Mouse (Mus musculus): ENCODE results near the gene Timm50. TPM values are rescaled to one million over a fixed set of nuclear protein-coding genes. Genes with fewer than 3 reads are reported as not detected.

The Timm50 gene
- total and polyA plus RNA-seq, 3 experiments, result 86.3 to 145 (median 126) TPM

- Histone ChIP-seq H3K4me2 (ENCODE audit: insufficient read depth, low read depth, poor library complexity, severe bottlenecking) (peak overlapping the region; percentile 47), H3K36me3 (replicated peaks in 1 of 2; ENCODE audit: control insufficient read depth in 1 of 2, insufficient read depth in 1 of 2, low read length in 1 of 2) (no peaks in the 10 kb centered on the region), H3K4me3 (replicated peaks in 1 of 3; ENCODE audit: low read depth in 2 of 3, low read length in 2 of 3, poor library complexity in 1 of 3) (peak overlapping the region in 2 of 3 experiments; percentile 74 to 77), H3K9ac (ENCODE audit: insufficient read depth, low read depth) (peak overlapping the region; percentile 74; the same call in 1 of the 2 replicates), H3K27me3 (replicated peaks) (peaks cover 25% of the 10 kb centered on the region), H3K9me3 (replicated peaks; ENCODE audit: low read length) (peaks cover under 1% of the 10 kb centered on the region), H3K27ac (ENCODE audit: insufficient read depth, low read depth) (no peak overlapping the region), H3K79me2 (replicated peaks; ENCODE audit: control insufficient read depth, extremely low read depth, insufficient read depth, poor library complexity, severe bottlenecking) (no peaks in the 10 kb centered on the region), H3K4me1 (ENCODE audit: control insufficient read depth in 1 of 2, insufficient read depth in 2 of 2) (peaks cover 0 to 2% of the 10 kb centered on the region in 2 experiments; a peak in 1 of 4 replicates)
- in situ Hi-C loops (cut with MboI; ENCODE audit: low pct_ligation_motif_present, low pct_unique_long_range_greater_than_20kb, low sequenced_read_pairs), result no loop called here
- dilution Hi-C loops (cut with MboI; ENCODE audit: extremely low pct_ligation_motif_present, extremely low pct_unique_long_range_greater_than_20kb, low sequenced_read_pairs), result no loop called here
- TF ChIP-seq MAZ (IDR thresholded peaks at IDR 0.05; ENCODE audit: low read depth, low read length), result no peak
- no peak for TF ChIP-seq MAFK (IDR thresholded peaks at IDR 0.05; ENCODE audit: insufficient replicate concordance, low read length)
- TF ChIP-seq CTCF (conservative IDR thresholded peaks at IDR 0.05 in 1 of 2, IDR thresholded peaks at IDR 0.05 in 1 of 2; ENCODE audit: low read depth in 2 of 2, low read length in 2 of 2), result no peak
- TF ChIP-seq SIN3A (IDR thresholded peaks at IDR 0.05; ENCODE audit: low read length), result no peak
- no peak for TF ChIP-seq TBP (conservative IDR thresholded peaks at IDR 0.05; ENCODE audit: low read depth, low read length)
- no peak for TF ChIP-seq ZC3H11A (IDR thresholded peaks at IDR 0.05; ENCODE audit: low read depth, low read length)
- TF ChIP-seq GABPA (IDR thresholded peaks at IDR 0.05; ENCODE audit: insufficient replicate concordance, low read depth, low read length), result no peak
- no peak for TF ChIP-seq HCFC1 (IDR thresholded peaks at IDR 0.05; ENCODE audit: low read depth, low read length)
- DNase-seq (ENCODE audit: extremely low read depth), result no peak
Measured at GRCm38 (mm10) chr7:28278279-28278652, 33.6 kb downstream of the Timm50 start.

GRCm38 (mm10) chr7:28277615-28278278, 34.1 kb downstream of the Timm50 start, which contains the start of gene Eid2b:
Gene Eid2b, plus strand, starts transcription at chr7:28277739.
- peaks cover 0 to 2% of the 10 kb centered on the region in 2 experiments; a peak in 1 of 4 replicates for H3K4me1 ChIP-seq (ENCODE audit: control insufficient read depth in 1 of 2, insufficient read depth in 2 of 2)
- H3K36me3 ChIP-seq (replicated peaks in 1 of 2; ENCODE audit: control insufficient read depth in 1 of 2, insufficient read depth in 1 of 2, low read length in 1 of 2), result no peaks in the 10 kb centered on the region
- H3K79me2 ChIP-seq (replicated peaks; ENCODE audit: control insufficient read depth, extremely low read depth, insufficient read depth, poor library complexity, severe bottlenecking), result no peaks in the 10 kb centered on the region
- dilution Hi-C loops (cut with MboI; ENCODE audit: extremely low pct_ligation_motif_present, extremely low pct_unique_long_range_greater_than_20kb, low sequenced_read_pairs) (no loop called here), in situ Hi-C loops (cut with MboI; ENCODE audit: low pct_ligation_motif_present, low pct_unique_long_range_greater_than_20kb, low sequenced_read_pairs) (no loop called here)
- peaks cover 29% of the 10 kb centered on the region for H3K27me3 ChIP-seq (replicated peaks)
- H3K9ac ChIP-seq (ENCODE audit: insufficient read depth, low read depth), result peak within 1 kb of the TSS; percentile 74
- peak; percentile 90 for DNase-seq (ENCODE audit: extremely low read depth)
- H3K4me2 ChIP-seq (ENCODE audit: insufficient read depth, low read depth, poor library complexity, severe bottlenecking), result peak within 1 kb of the TSS; percentile 47
- peak within 1 kb of the TSS; percentile 51 to 77 (median 74) for H3K4me3 ChIP-seq (replicated peaks in 1 of 3; ENCODE audit: low read depth in 2 of 3, low read length in 2 of 3, poor library complexity in 1 of 3)
- peaks cover 4% of the 10 kb centered on the region for H3K9me3 ChIP-seq (replicated peaks; ENCODE audit: low read length)
- H3K27ac ChIP-seq (ENCODE audit: insufficient read depth, low read depth), result no peak within 1 kb of the TSS
- TF ChIP-seq TCF12 (IDR thresholded peaks at IDR 0.05; ENCODE audit: low read depth, low read length) (no peak), HCFC1 (IDR thresholded peaks at IDR 0.05; ENCODE audit: low read depth, low read length) (peak; percentile 48; the same call in 1 of the 2 replicates), RAD21 (IDR thresholded peaks at IDR 0.05; ENCODE audit: low read depth, low read length) (peak; percentile 79), TBP (conservative IDR thresholded peaks at IDR 0.05; ENCODE audit: low read depth, low read length) (no peak), USF2 (conservative IDR thresholded peaks at IDR 0.05; ENCODE audit: low read depth, low read length) (no peak), MAFK (IDR thresholded peaks at IDR 0.05; ENCODE audit: insufficient replicate concordance, low read length) (no peak), RCOR1 (conservative IDR thresholded peaks at IDR 0.05; ENCODE audit: low read depth, low read length) (no peak), SIN3A (IDR thresholded peaks at IDR 0.05; ENCODE audit: low read length) (0 out of 2 replicates have a peak, but pooled peaks have one; percentile 25), MXI1 (IDR thresholded peaks at IDR 0.05; ENCODE audit: low read depth, low read length) (0 out of 2 replicates have a peak, but pooled peaks have one; percentile 27), IRF4 (IDR thresholded peaks at IDR 0.05; ENCODE audit: low read depth, low read length) (0 out of 2 replicates have a peak, but pooled peaks have one; percentile 42), SMC3 (IDR thresholded peaks at IDR 0.05; ENCODE audit: low read depth, low read length) (peak; percentile 71), ZNF384 (IDR thresholded peaks at IDR 0.05; ENCODE audit: low read depth, low read length) (no peak), ZKSCAN1 (IDR thresholded peaks at IDR 0.05; ENCODE audit: borderline replicate concordance, low read depth, low read length) (no peak), NRF1 (IDR thresholded peaks at IDR 0.05; ENCODE audit: low read depth, low read length) (peak; percentile 95), E2F4 (IDR thresholded peaks at IDR 0.05; ENCODE audit: insufficient replicate concordance, low read depth, low read length) (no peak), BHLHE40 (IDR thresholded peaks at IDR 0.05; ENCODE audit: low read depth, low read length) (no peak), NELFE (IDR thresholded peaks at IDR 0.05; ENCODE audit: low read depth, low read length) (peak; percentile 84), UBTF (IDR thresholded peaks at IDR 0.05; ENCODE audit: low read depth, low read length) (0 out of 2 replicates have a peak, but pooled peaks have one; percentile 65), CHD1 (IDR thresholded peaks at IDR 0.05; ENCODE audit: low read depth, low read length) (no peak), MAZ (IDR thresholded peaks at IDR 0.05; ENCODE audit: low read depth, low read length) (no peak; the same call in 1 of the 2 replicates), PAX5 (IDR thresholded peaks at IDR 0.05; ENCODE audit: low read length) (no peak), ETS1 (conservative IDR thresholded peaks at IDR 0.05; ENCODE audit: low read depth, low read length) (no peak), MYC (IDR thresholded peaks at IDR 0.05; ENCODE audit: low read depth, low read length) (peak; percentile 35; the same call in 1 of the 2 replicates), EP300 (IDR thresholded peaks at IDR 0.05; ENCODE audit: low read length) (no peak), KAT2A (IDR thresholded peaks at IDR 0.05; ENCODE audit: insufficient replicate concordance, low read length) (no peak), CHD2 (IDR thresholded peaks at IDR 0.05; ENCODE audit: low read length) (no peak), MAX (IDR thresholded peaks at IDR 0.05; ENCODE audit: low read length) (peak; percentile 81), ZC3H11A (IDR thresholded peaks at IDR 0.05; ENCODE audit: low read depth, low read length) (peak; percentile 28; the same call in 1 of the 2 replicates)

Data from CH12.LX (cell line).